Mouse (Mus musculus) spleen, adult 2 months (tissue): ENCODE results near the gene Ninj2. TPM values are rescaled to one million over a fixed set of nuclear protein-coding genes. Genes with fewer than 3 reads are reported as not detected.

Source experiments
- DNase-seq, 2 experiments: peaks; one replicate each; pipeline versions ENCODE4 v3.0.0 to v3.0.0-alpha.2; 2012 to 2021; ENCODE audit warnings: low spot score in 2 of 2, low read depth in 1 of 2
- H3K27ac ChIP-seq: fragments of 200-500 bp; 2 replicates; pipeline ENCODE4 v1.5.1; 2012; ENCODE audit warnings: low read length, inconsistent platforms; ENCODE audit not compliant: insufficient read depth
- H3K27me3 ChIP-seq: fragments of 200-500 bp; 2 replicates; pipeline ENCODE4 v1.6.1; 2012; ENCODE audit warnings: mild to moderate bottlenecking, moderate library complexity, low read length, inconsistent platforms; ENCODE audit not compliant: control insufficient read depth, insufficient read depth
- H3K36me3 ChIP-seq: fragments of 200-500 bp; 2 replicates; pipeline ENCODE4 v1.6.1; 2012; ENCODE audit warnings: mild to moderate bottlenecking, low read length, inconsistent platforms; ENCODE audit not compliant: control insufficient read depth, insufficient read depth
- H3K4me1 ChIP-seq: fragments of 200-500 bp; 2 replicates; pipeline ENCODE4 v1.6.1; 2011; ENCODE audit warnings: inconsistent platforms; ENCODE audit not compliant: control insufficient read depth, insufficient read depth, insufficient read length
- H3K4me3 ChIP-seq: fragments of 200-500 bp; 2 replicates; pipeline ENCODE4 v1.5.1; 2011; ENCODE audit warnings: mild to moderate bottlenecking, inconsistent platforms; ENCODE audit not compliant: insufficient read depth, insufficient read length; ENCODE audit errors: extremely low read depth
- CTCF ChIP-seq: fragments of 200-500 bp; IDR thresholded peaks from 2 replicates; pipeline ENCODE4 v1.5.1; 2011; ENCODE audit warnings: mild to moderate bottlenecking, inconsistent platforms; ENCODE audit not compliant: insufficient read depth, insufficient read length, insufficient replicate concordance; ENCODE audit errors: extremely low read depth
- POLR2A ChIP-seq: fragments of 200-500 bp; IDR thresholded peaks from 2 replicates; pipeline ENCODE4 v1.6.1; 2011; ENCODE audit warnings: low read depth, low read length, inconsistent platforms
- WGBS: fragments of 180-500 bp; shearing (Covaris S2); methylation state at CpG from one replicate; pipeline ENCODE4 v1.1.7; 2018; 5-methylcytosine and 5-hydroxymethylcytosine counted together
- polyA plus RNA-seq: library from polyadenylated mRNA; depleted of rRNA; stranded (reverse); fragments of >200 nt; gene quantifications from 2 replicates; pipeline ENCODE4 v1.2.3, GENCODE M21; 2012

Ninj2 gene
- polyA plus RNA-seq, 1 experiment: 0.19 TPM

- H3K27me3 ChIP-seq: no peaks in the 10 kb centered on the region
- WGBS: 86% methylated on average over 7 of the region's 7 CpGs
- TF ChIP-seq CTCF (no peak), POLR2A (no peak)
- no peaks in the 10 kb centered on the region for H3K36me3 ChIP-seq
- H3K4me1 ChIP-seq: peaks cover 4% of the 10 kb centered on the region; the same call in 1 of the 2 replicates
- no peak overlapping the region for H3K4me3 ChIP-seq
- DNase-seq: no peak
- no peak overlapping the region for H3K27ac ChIP-seq
These were observed 101.8 kb downstream of the Ninj2 start for GRCm38 (mm10) chr6:120194963-120195362.

DNA sequence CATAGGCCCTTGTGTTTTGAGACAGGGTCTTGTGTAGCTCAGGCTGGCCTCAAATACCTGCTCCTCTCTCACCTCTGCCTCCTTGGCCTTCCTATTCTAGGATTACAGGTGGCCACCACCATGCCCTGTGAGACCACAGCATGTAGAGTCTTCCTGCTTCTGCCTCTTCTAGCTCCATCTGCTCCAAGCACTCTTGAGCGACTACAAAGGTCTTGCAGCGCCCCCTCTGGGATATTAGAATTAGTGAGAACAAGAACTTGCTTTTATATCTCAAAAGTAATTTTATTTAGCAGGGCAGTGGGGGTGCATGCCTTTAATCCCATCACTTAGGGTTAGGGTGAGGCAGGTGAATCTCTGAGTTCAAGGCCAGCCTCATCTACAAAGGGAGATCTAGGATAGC is 103.7 kb downstream of the Ninj2 start:
- no peaks in the 10 kb centered on the region for H3K36me3 ChIP-seq
- H3K4me3 ChIP-seq: no peak overlapping the region
- peaks cover 4% of the 10 kb centered on the region; the same call in 1 of the 2 replicates for H3K4me1 ChIP-seq
- 24% methylated on average over 2 of the region's 2 CpGs for WGBS
- H3K27ac ChIP-seq: no peak overlapping the region
- peak; percentile 39 to 50 for DNase-seq
- TF ChIP-seq CTCF (no peak), POLR2A (no peak)
- H3K27me3 ChIP-seq: no peaks in the 10 kb centered on the region

- no peaks in the 10 kb centered on the region for H3K27me3 ChIP-seq
- 39% methylated on average over 9 of the region's 9 CpGs for WGBS
- H3K36me3 ChIP-seq: no peaks in the 10 kb centered on the region
- H3K27ac ChIP-seq: no peak overlapping the region
- no peak overlapping the region for H3K4me3 ChIP-seq
- TF ChIP-seq CTCF (peak; percentile 87; the same call in 1 of the 2 replicates), POLR2A (no peak)
- H3K4me1 ChIP-seq: peaks cover 2% of the 10 kb centered on the region; the same call in 1 of the 2 replicates
- peak; percentile 43 to 74 for DNase-seq
These were observed 104.8 kb downstream of the Ninj2 start for GRCm38 (mm10) chr6:120197964-120198363.

DNA sequence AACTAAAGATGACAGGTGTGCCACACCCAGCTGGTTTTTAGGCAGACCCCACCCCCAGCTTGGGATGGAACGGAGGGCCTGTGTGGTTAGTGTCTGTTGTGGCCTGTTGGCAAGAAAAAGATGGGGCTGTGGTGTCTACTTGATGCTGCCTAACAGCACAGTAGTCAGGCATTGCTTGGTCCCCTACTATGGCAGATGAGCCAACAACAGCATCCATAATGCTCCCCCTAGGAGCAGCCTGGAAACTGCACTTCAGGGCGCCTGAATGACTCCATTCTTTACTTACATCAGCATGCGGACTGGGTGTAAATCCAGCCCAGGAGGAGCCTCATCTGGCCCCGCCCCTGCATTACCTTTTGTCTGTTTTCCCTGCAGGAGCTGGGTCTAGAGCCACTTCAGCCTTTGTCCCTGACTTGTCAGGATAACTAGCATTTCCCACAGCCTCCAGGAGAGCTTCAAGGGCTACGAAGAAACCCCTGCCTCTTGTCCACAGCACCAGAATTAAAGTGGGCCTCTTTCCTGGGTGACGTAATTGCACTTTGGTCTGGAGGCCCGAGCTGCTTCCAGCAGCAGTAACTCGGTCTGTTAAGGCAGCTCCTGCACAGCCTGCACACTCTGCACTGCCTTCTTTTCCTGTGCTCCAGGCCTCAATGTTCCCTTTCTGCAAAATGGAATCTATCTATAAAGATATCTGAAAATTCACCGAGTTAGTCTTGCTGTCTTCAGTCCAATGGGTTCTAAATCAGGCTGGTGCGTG is 106.7 kb downstream of the Ninj2 start:
- 80% methylated on average over 10 of the region's 10 CpGs for WGBS
- Histone ChIP-seq H3K4me1 (no peaks in the 10 kb centered on the region; the same call in 1 of the 2 replicates), H3K27ac (peak overlapping the region; percentile 39; the same call in 1 of the 2 replicates), H3K36me3 (no peaks in the 10 kb centered on the region), H3K4me3 (no peak overlapping the region), H3K27me3 (no peaks in the 10 kb centered on the region)
- TF ChIP-seq POLR2A: no peak
- TF ChIP-seq CTCF: no peak
- DNase-seq: no peak

- TF ChIP-seq POLR2A (no peak), CTCF (no peak)
- Histone ChIP-seq H3K4me1 (peaks cover 4% of the 10 kb centered on the region; the same call in 1 of the 2 replicates), H3K27me3 (no peaks in the 10 kb centered on the region), H3K4me3 (no peak overlapping the region), H3K27ac (no peak overlapping the region), H3K36me3 (no peaks in the 10 kb centered on the region)
- DNase-seq: no peak
- 44% methylated on average over 6 of the region's 6 CpGs for WGBS
These were observed 108.8 kb downstream of the Ninj2 start for GRCm38 (mm10) chr6:120201956-120202355.

DNA sequence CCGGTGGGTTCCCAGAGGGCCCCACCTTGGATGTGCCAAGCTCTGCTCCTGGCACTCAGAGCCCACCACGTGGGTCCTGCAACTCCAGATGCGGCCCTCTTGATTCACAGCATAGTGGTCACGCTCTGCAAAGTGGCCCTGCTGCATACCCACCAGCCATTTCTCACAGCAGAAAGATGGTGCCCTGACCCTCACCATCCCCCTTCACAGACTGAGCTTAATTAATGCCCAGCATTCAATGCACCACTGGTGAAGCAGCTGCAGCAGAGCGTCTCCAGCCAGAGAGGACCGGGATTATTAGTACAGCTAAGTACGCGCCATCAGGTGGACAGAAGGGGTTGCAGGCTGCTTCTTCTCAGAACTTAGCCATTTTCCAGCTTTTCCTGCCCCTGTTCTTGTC is 109.3 kb downstream of the Ninj2 start:
- no peak overlapping the region for H3K27ac ChIP-seq
- no peaks in the 10 kb centered on the region for H3K36me3 ChIP-seq
- no peak for TF ChIP-seq POLR2A
- no peak for TF ChIP-seq CTCF
- WGBS: 91% methylated on average over 8 of the region's 8 CpGs
- peaks cover 5% of the 10 kb centered on the region; the same call in 1 of the 2 replicates for H3K4me1 ChIP-seq
- no peak for DNase-seq
- H3K27me3 ChIP-seq: no peaks in the 10 kb centered on the region
- H3K4me3 ChIP-seq: no peak overlapping the region

DNA sequence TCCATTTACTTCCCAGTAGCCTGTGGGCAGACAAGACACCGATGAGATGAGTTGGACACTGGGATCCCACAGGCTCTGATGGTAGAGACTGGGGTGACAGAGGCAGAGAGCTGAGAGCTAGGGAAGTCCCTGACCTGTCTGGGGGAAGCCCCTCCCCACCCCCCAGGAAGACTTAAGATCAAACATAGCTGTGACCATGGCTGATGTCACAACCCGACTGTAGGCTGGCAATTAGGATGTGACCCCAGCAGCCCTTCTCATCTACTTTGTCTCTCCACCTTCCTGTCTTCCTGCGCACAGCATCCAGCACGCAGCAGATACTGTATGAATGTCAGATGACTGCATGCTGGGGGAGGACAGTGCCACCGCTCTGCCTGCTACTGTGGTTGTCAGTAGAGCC is 113.4 kb downstream of the Ninj2 start:
- Histone ChIP-seq H3K36me3 (no peaks in the 10 kb centered on the region), H3K27ac (no peak overlapping the region), H3K27me3 (no peaks in the 10 kb centered on the region), H3K4me3 (no peak overlapping the region), H3K4me1 (peaks cover 5% of the 10 kb centered on the region; the same call in 1 of the 2 replicates)
- WGBS: 75% methylated on average over 5 of the region's 5 CpGs
- no peak for DNase-seq
- TF ChIP-seq CTCF: no peak
- TF ChIP-seq POLR2A: no peak
